Comparison of ENCODE assay signal across 8 mouse cellular contexts in the genomic region with DNA sequence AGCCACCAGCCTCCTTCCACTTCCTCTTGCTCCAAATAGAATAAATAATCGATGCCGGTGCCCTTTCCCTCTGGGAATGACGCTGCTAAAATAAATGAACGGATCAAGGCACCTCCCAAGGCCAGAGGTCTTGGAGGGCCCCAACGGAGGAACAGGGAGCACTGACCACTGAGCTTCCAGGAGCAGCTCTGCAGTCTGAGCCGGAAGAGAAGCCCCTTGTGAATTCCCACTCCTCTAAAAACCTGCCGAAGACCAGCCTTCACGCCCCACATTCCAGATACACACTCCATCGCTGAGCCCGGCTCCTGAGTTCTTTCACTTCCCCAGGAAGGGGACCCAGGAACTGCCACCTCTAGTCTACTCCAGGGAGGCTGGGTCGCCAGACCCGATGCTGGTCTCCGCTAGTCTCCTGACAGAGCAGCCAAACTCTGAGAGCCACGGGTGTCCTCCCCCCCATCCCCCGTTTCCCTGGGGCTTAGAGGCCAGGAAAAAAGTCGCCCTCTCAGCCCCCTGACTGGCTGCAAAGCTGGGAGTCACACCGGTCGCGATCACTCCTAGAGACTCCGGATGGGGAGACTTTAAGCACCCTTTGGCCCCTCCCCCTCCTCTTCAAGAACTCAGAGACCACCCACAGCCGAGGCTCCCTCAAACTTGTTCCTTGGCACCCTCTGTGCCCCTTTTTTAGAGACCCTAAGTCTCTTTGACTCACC. TPM values are rescaled to one million over a fixed set of nuclear protein-coding genes. Genes with fewer than 3 reads are reported as not detected.
DNase-seq lines count a peak whose midpoint lies in the region; ATAC-seq and TF ChIP-seq lines count a peak whose summit lies in the region.

No protein-coding gene starts in this region.

- peaks cover 17% of the 10 kb centered on the region for H3K4me1 ChIP-seq in heart, embryonic 11.5 days (ENCODE audit: control insufficient read depth, insufficient read depth, low read length)
- H3K4me1 ChIP-seq in megakaryocyte, embryonic 14.5 days = peaks cover 32% of the 10 kb centered on the region
- H3K4me1 ChIP-seq in thymus, adult 2 months (replicated peaks; ENCODE audit: control insufficient read depth, insufficient read depth, low read length) = peaks cover 15% of the 10 kb centered on the region

- H3K9ac ChIP-seq in heart, embryonic 11.5 days (ENCODE audit: low read depth, low read length) = peak overlapping the region; percentile 86

- H3K27ac ChIP-seq in heart, embryonic 11.5 days (ENCODE audit: low read depth, low read length) = peak overlapping the region; percentile 89
- peak overlapping the region; percentile 45 for H3K27ac ChIP-seq in thymus, adult 2 months (ENCODE audit: control insufficient read depth, insufficient read depth, low read length)

- H3K27me3 ChIP-seq in heart, embryonic 11.5 days (ENCODE audit: control insufficient read depth, insufficient read depth, low read length) = no peaks in the 10 kb centered on the region
- H3K27me3 ChIP-seq in megakaryocyte, embryonic 14.5 days (replicated peaks) = peaks cover 4% of the 10 kb centered on the region
- H3K27me3 ChIP-seq in thymus, adult 2 months (ENCODE audit: control insufficient read depth, insufficient read depth, low read length) = no peaks in the 10 kb centered on the region

- ATAC-seq in heart, embryonic 11.5 days (replicated peaks; ENCODE audit: insufficient number of reproducible peaks, low FRiP score, low TSS enrichment) = peak; percentile 33; the same call in 1 of the 2 replicates

- intact Hi-C loops in left cerebral cortex, postnatal 4 days (cut with DNase I) = loop anchor here (2.0 kb wide), 1 partner anchor 31 kb away; no protein-coding TSS in a partner anchor
- intact Hi-C loops in gastrocnemius, postnatal 14 days (cut with DNase I; ENCODE audit: low total_unique reads) = no loop called here

- H3K36me3 ChIP-seq in heart, embryonic 11.5 days (ENCODE audit: control insufficient read depth, insufficient read depth, low read length) = peaks cover 6% of the 10 kb centered on the region; the same call in 1 of the 2 replicates
- H3K36me3 ChIP-seq in megakaryocyte, embryonic 14.5 days (replicated peaks; ENCODE audit: low read length) = peaks cover 7% of the 10 kb centered on the region
- no peaks in the 10 kb centered on the region for H3K36me3 ChIP-seq in thymus, adult 2 months (ENCODE audit: control insufficient read depth, insufficient read depth, low read length)

- peak overlapping the region; percentile 91 for H3K4me2 ChIP-seq in heart, embryonic 11.5 days

- peak; percentile 42; the same call in 1 of the 2 replicates for TF ChIP-seq POLR2A in thymus, adult 2 months (IDR thresholded peaks at IDR 0.05; ENCODE audit: control insufficient read depth, extremely low read depth, insufficient read depth, low read length, poor library complexity)

- peak overlapping the region; percentile 78 for H3K4me3 ChIP-seq in heart, embryonic 11.5 days (ENCODE audit: low read depth, low read length)
- peak overlapping the region; percentile 93 for H3K4me3 ChIP-seq in megakaryocyte, embryonic 14.5 days (replicated peaks)
- peak overlapping the region; percentile 79 for H3K4me3 ChIP-seq in thymus, adult 2 months (ENCODE audit: control insufficient read depth, insufficient read depth, low read length)

- WGBS in heart, embryonic 11.5 days (ENCODE audit: insufficient replicate concordance) = 4% methylated on average over 21 of the region's 21 CpGs
- 8% methylated on average over 21 of the region's 21 CpGs for WGBS in thymus, adult 2 months

- no peak for TF ChIP-seq CTCF in thymus, adult 2 months (IDR thresholded peaks at IDR 0.05; ENCODE audit: borderline replicate concordance, control insufficient read depth, extremely low read depth, insufficient read depth, low read length, poor library complexity)

- H3K9me3 ChIP-seq in heart, embryonic 11.5 days (replicated peaks; ENCODE audit: control insufficient read depth, low read length) = no peaks in the 10 kb centered on the region; the same call in 1 of the 2 replicates
- peaks cover 10% of the 10 kb centered on the region for H3K9me3 ChIP-seq in megakaryocyte, embryonic 14.5 days

- DNase-seq in left cerebral cortex, postnatal 4 days = peak; percentile 41
- no peak for DNase-seq in left cerebral cortex, adult 9 months (ENCODE audit: low spot score in 2 of 2)
- DNase-seq in cerebellum, adult 9-11 months = peak; percentile 45
- DNase-seq in kidney, postnatal 10 days = peak; percentile 66
- DNase-seq in thymus, adult 2 months = peak; percentile 82
- no peak for DNase-seq in gastrocnemius, postnatal 14 days

RNA-seq across cellular contexts. Expression of a gene that starts 1.2 kb away (rescaled TPM):
- 10 to 100 TPM; 67.6 to 81.6 TPM for total RNA-seq in left cerebral cortex, postnatal 4 days (2021)
- polyA plus RNA-seq in heart, embryonic 11.5 days (2014; fragmentation: Nextera tagmentation; extraction: Ambion mirVana) = 49.0 and 55.7 TPM in 2 replicates
- 19.9 and 32.1 TPM in 2 replicates for polyA plus RNA-seq in megakaryocyte, embryonic 14.5 days (2012; ENCODE audit: insufficient read depth, low replicate concordance)
- 75.6 and 83.9 TPM in 2 replicates for polyA plus RNA-seq in thymus, adult 2 months (2012; rRNA removed)
- 10 to 100 TPM in 1 of 2 experiments, 1 to 10 TPM in 1; 9.5 to 10.7 TPM for total RNA-seq in gastrocnemius, postnatal 14 days (2021)

Comparison
In these comparisons a context has a peak if more than half of its experiments do, and no peak if none do; other contexts are left out.
1. DNase-seq: peak in left cerebral cortex, postnatal 4 days (single experiment), cerebellum, adult 9-11 months (single experiment), kidney, postnatal 10 days (single experiment) and thymus, adult 2 months (single experiment); none in left cerebral cortex, adult 9 months (0 of 2) and gastrocnemius, postnatal 14 days (single experiment).
2. Peak in every context shown above with its lines, with median percentiles within 50 percentile points of each other: H3K4me3 ChIP-seq.